Mouse (Mus musculus): ENCODE measurements around the gene 9130019O22Rik. TPM values are rescaled to one million over a fixed set of nuclear protein-coding genes. Genes with fewer than 3 reads are reported as not detected.
"Not testable (repeated sequence)": the region's sequence is repeated elsewhere in the genome, so short reads cannot be mapped to it uniquely, and the experiment has no call there.

9130019O22Rik gene
- 0.02 TPM in 2 replicates for polyA plus RNA-seq (2012)

DNA sequence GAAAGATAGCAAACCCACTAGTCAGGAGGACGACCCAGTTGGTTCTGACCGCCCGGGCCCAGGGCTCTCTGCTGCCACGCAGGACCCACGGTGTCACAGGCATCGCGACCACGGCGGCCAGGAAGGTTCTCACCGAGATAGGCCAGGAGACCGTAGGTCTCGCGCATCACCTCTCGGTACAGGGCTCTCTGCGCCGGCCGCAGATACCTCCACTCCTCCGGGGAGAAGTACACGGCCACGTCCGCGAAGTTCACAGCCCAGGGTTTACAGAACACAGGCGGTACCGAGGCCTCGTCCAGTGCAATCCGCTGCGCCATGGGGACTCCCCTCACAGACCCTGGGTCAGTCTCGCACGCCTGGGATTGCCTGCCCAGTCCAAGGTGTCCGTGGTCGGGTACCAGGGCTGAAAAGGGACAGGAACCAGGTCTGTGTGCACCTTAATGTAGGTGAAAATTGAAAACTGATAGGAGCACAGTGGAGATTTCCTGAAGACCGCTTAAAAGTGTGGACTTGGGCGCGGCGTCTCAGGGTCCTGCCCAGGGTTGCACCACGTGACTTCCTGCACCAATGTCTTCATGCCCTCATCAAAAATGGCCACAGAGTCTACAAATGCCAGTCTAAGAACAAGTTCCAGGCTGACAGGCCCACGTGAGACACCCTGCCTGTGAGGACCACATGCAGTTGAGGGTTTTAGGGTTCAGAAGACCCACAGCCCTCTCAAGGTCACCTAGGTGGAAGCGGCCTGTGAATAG lies at the start of gene 9130019O22Rik:
Gene 9130019O22Rik (minus strand): TSS at position 526 of the 752 bp plus-strand sequence.
- Histone ChIP-seq H3K4me1 (ENCODE audit: control insufficient read depth) (peaks cover 13% of the 10 kb centered on the region), H3K27me3 (ENCODE audit: control insufficient read depth) (no peaks in the 10 kb centered on the region), H3K36me3 (ENCODE audit: control insufficient read depth) (peaks cover 25% of the 10 kb centered on the region), H3K9me3 (ENCODE audit: control insufficient read depth, low read length) (peaks cover 24% of the 10 kb centered on the region), H3K4me3 (replicated peaks) (peak within 1 kb of the TSS; percentile 69)
- TF ChIP-seq TAL1 (IDR thresholded peaks at IDR 0.05; ENCODE audit: low read length) (no peak), GATA1 (IDR thresholded peaks at IDR 0.05; ENCODE audit: low read length) (no peak)

GRCm38 (mm10) chr7:127435206-127435605 lies 48.2 kb upstream of the 9130019O22Rik start:
- Histone ChIP-seq H3K4me3 (replicated peaks) (no peak overlapping the region), H3K36me3 (ENCODE audit: control insufficient read depth) (no peaks in the 10 kb centered on the region), H3K9me3 (ENCODE audit: control insufficient read depth, low read length) (peaks cover 18% of the 10 kb centered on the region), H3K4me1 (ENCODE audit: control insufficient read depth) (no peaks in the 10 kb centered on the region), H3K27me3 (ENCODE audit: control insufficient read depth) (peaks cover 12% of the 10 kb centered on the region)
- TF ChIP-seq GATA1 (IDR thresholded peaks at IDR 0.05; ENCODE audit: low read length): no peak
- TF ChIP-seq TAL1 (IDR thresholded peaks at IDR 0.05; ENCODE audit: low read length): no peak

- H3K4me3 ChIP-seq (replicated peaks): no peak overlapping the region
Measured at GRCm38 (mm10) chr7:127426354-127426753, 39.4 kb upstream of the 9130019O22Rik start.

DNA sequence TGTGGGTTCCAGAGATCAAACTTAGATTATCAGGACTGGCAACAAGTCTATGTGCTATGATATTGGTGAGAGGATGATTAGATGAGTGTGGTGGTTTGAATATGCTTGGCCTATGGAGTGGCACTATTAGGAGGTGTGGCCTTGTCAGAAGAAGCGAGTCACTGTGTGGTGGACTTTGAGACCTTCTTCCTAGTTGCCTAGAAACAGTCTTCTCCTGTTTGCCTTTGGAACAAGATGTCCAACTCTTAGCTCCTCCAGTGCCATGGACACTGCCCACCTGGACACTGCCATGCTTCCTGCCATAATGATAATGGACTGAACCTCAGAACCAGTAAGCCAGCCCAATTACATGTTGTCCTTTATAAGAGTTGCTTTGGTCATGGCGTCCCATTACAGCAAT lies 38.9 kb upstream of the 9130019O22Rik start:
- peaks cover 21% of the 10 kb centered on the region for H3K27me3 ChIP-seq (ENCODE audit: control insufficient read depth)
- peaks cover 25% of the 10 kb centered on the region for H3K4me1 ChIP-seq (ENCODE audit: control insufficient read depth)
- H3K36me3 ChIP-seq (ENCODE audit: control insufficient read depth): no peaks in the 10 kb centered on the region
- H3K9me3 ChIP-seq (ENCODE audit: control insufficient read depth, low read length): no peaks in the 10 kb centered on the region
- H3K4me3 ChIP-seq (replicated peaks): no peak overlapping the region
- TF ChIP-seq TAL1 (IDR thresholded peaks at IDR 0.05; ENCODE audit: low read length): no peak
- no peak for TF ChIP-seq GATA1 (IDR thresholded peaks at IDR 0.05; ENCODE audit: low read length)

More at GRCm38 (mm10) chr7:127426354-127426753, 39.4 kb upstream of the 9130019O22Rik start:
- Histone ChIP-seq H3K36me3 (ENCODE audit: control insufficient read depth) (no peaks in the 10 kb centered on the region), H3K27me3 (ENCODE audit: control insufficient read depth) (peaks cover 21% of the 10 kb centered on the region), H3K9me3 (ENCODE audit: control insufficient read depth, low read length) (no peaks in the 10 kb centered on the region), H3K4me1 (ENCODE audit: control insufficient read depth) (peaks cover 20% of the 10 kb centered on the region)
- TF ChIP-seq TAL1 (IDR thresholded peaks at IDR 0.05; ENCODE audit: low read length): no peak
- no peak for TF ChIP-seq GATA1 (IDR thresholded peaks at IDR 0.05; ENCODE audit: low read length)

- Histone ChIP-seq H3K36me3 (ENCODE audit: control insufficient read depth) (peaks cover 3% of the 10 kb centered on the region), H3K9me3 (ENCODE audit: control insufficient read depth, low read length) (no peaks in the 10 kb centered on the region), H3K4me3 (replicated peaks) (no peak overlapping the region), H3K27me3 (ENCODE audit: control insufficient read depth) (peaks cover 15% of the 10 kb centered on the region), H3K4me1 (ENCODE audit: control insufficient read depth) (peaks cover 31% of the 10 kb centered on the region)
- TF ChIP-seq TAL1 (IDR thresholded peaks at IDR 0.05; ENCODE audit: low read length) (no peak), GATA1 (IDR thresholded peaks at IDR 0.05; ENCODE audit: low read length) (no peak)
Measured at GRCm38 (mm10) chr7:127425291-127425690, 38.3 kb upstream of the 9130019O22Rik start.

GRCm38 (mm10) chr7:127422247-127422646 lies 35.3 kb upstream of the 9130019O22Rik start:
- no peak for TF ChIP-seq GATA1 (IDR thresholded peaks at IDR 0.05; ENCODE audit: low read length)
- no peak for TF ChIP-seq TAL1 (IDR thresholded peaks at IDR 0.05; ENCODE audit: low read length)
- peaks cover 11% of the 10 kb centered on the region for H3K27me3 ChIP-seq (ENCODE audit: control insufficient read depth)
- H3K9me3 ChIP-seq (ENCODE audit: control insufficient read depth, low read length): no peaks in the 10 kb centered on the region
- H3K4me1 ChIP-seq (ENCODE audit: control insufficient read depth): peaks cover 35% of the 10 kb centered on the region
- peak overlapping the region; percentile 93 for H3K4me3 ChIP-seq (replicated peaks)
- H3K36me3 ChIP-seq (ENCODE audit: control insufficient read depth): peaks cover 31% of the 10 kb centered on the region

DNA sequence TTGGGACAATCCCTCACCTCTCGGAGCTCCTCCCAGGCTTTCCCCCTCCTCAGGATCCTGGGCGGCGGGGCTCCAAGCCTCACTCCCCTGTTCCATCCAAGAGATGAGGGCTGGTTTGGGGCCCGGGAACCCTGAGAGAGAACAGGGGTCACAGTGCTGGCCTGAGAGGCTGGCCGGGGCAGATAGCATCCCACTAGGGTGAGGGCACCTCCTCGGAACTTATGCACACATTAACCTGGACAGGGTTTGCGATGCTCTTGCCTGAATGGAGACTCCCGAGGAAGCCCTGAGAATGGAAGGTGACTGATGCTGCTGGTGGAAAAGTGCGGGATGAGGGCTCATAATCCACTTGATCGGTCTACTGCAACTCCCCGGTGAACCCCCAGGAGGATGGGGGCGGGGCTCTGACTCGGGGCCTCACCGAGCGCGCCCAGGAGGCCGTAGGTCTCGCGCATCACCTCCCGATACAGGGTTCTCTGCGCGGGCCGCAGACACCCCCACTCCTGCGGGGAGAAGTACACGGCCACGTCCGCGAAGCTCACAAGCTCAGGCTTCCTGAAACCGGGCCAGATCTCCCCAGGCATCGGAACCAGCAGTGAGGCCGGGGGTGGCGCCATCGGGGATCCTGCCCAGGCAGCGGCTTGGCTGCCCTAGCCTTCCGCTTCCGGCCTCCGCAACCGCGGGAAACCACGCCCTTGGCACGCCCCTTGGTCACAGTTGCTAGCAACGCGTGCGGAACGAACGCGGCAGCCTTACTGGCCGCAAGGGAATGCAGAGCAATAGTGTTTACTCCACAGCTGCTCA lies 34.6 kb upstream of the 9130019O22Rik start, which contains the start of gene Zfp688:
Gene Zfp688 (minus strand): TSS at position 681 of the 804 bp plus-strand sequence.
- Histone ChIP-seq H3K4me1 (ENCODE audit: control insufficient read depth) (peaks cover 35% of the 10 kb centered on the region), H3K27me3 (ENCODE audit: control insufficient read depth) (peaks cover 11% of the 10 kb centered on the region), H3K4me3 (replicated peaks) (peak within 1 kb of the TSS; percentile 93), H3K36me3 (ENCODE audit: control insufficient read depth) (peaks cover 32% of the 10 kb centered on the region), H3K9me3 (ENCODE audit: control insufficient read depth, low read length) (no peaks in the 10 kb centered on the region)
- no peak for TF ChIP-seq GATA1 (IDR thresholded peaks at IDR 0.05; ENCODE audit: low read length)
- no peak for TF ChIP-seq TAL1 (IDR thresholded peaks at IDR 0.05; ENCODE audit: low read length)

GRCm38 (mm10) chr7:127411418-127411817 lies 24.5 kb upstream of the 9130019O22Rik start:
- Histone ChIP-seq H3K4me3 (replicated peaks) (no peak overlapping the region), H3K36me3 (ENCODE audit: control insufficient read depth) (peaks cover 2% of the 10 kb centered on the region; the same call in 1 of the 2 replicates), H3K4me1 (ENCODE audit: control insufficient read depth) (peaks cover 15% of the 10 kb centered on the region), H3K27me3 (ENCODE audit: control insufficient read depth) (no peaks in the 10 kb centered on the region), H3K9me3 (ENCODE audit: control insufficient read depth, low read length) (no peaks in the 10 kb centered on the region; the same call in 1 of the 2 replicates)
- TF ChIP-seq GATA1 (IDR thresholded peaks at IDR 0.05; ENCODE audit: low read length) (no peak), TAL1 (IDR thresholded peaks at IDR 0.05; ENCODE audit: low read length) (no peak)

GRCm38 (mm10) chr7:127406002-127406987 lies 19.3 kb upstream of the 9130019O22Rik start, which contains the start of gene Zfp764:
Gene Zfp764, minus strand, starts transcription at chr7:127406822.
- Histone ChIP-seq H3K4me3 (replicated peaks) (peak within 1 kb of the TSS; percentile 62), H3K4me1 (ENCODE audit: control insufficient read depth) (peaks cover 15% of the 10 kb centered on the region)
- not testable (repeated sequence) for H3K9me3 ChIP-seq (ENCODE audit: control insufficient read depth, low read length); H3K27me3 ChIP-seq (ENCODE audit: control insufficient read depth); H3K36me3 ChIP-seq (ENCODE audit: control insufficient read depth)

DNA sequence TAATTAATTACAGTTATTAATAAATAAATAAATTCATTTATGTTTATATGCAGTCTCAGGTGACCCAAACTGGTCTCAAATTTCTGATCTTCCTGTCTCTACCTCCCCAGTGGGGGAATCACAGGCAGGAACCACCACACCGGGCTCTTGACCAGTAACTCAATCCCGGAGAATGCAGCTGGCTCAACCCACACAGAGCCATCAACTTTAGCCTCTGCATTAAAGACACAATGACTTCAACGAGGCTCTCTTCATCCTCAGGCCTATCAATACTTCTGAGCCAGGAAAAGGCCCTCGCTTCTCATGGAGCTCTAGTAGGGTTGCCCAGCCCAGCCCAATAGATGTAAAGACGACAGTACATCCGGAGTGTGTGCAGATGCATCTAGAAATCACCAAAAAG lies 17.1 kb upstream of the 9130019O22Rik start:
- not testable (repeated sequence) for H3K9me3 ChIP-seq (ENCODE audit: control insufficient read depth, low read length); H3K4me3 ChIP-seq (replicated peaks); H3K27me3 ChIP-seq (ENCODE audit: control insufficient read depth); H3K36me3 ChIP-seq (ENCODE audit: control insufficient read depth)
- H3K4me1 ChIP-seq (ENCODE audit: control insufficient read depth): peaks cover 24% of the 10 kb centered on the region
